Mouse (Mus musculus) cerebellum, adult 2 months (tissue): ENCODE results near the gene Ifi208. TPM values are rescaled to one million over a fixed set of nuclear protein-coding genes. Genes with fewer than 3 reads are reported as not detected.
"Not testable (repeated sequence)": the region's sequence is repeated elsewhere in the genome, so short reads cannot be mapped to it uniquely, and the experiment has no call there.

Experiments
- DNase-seq, 2 experiments: peaks; one replicate each; pipeline ENCODE4 v3.0.0; 2021
- H3K27ac ChIP-seq: fragments of 200-500 bp; 2 replicates; pipeline ENCODE4 v1.5.1; 2012; ENCODE audit warnings: low read length, control low read depth, inconsistent platforms; ENCODE audit not compliant: insufficient read depth
- H3K27me3 ChIP-seq: fragments of 200-500 bp; 2 replicates; pipeline ENCODE4 v1.6.1; 2012; ENCODE audit warnings: inconsistent platforms, mild to moderate bottlenecking, low read length, moderate library complexity; ENCODE audit not compliant: control insufficient read depth, insufficient read depth
- H3K4me1 ChIP-seq: fragments of 200-500 bp; 2 replicates; pipeline ENCODE4 v1.6.1; 2011; ENCODE audit warnings: low read length; ENCODE audit not compliant: control insufficient read depth, insufficient read depth
- H3K4me3 ChIP-seq: fragments of 200-500 bp; replicated peaks from 2 replicates; pipeline ENCODE3; 2011; ENCODE audit warnings: mild to moderate bottlenecking, low read depth, low read length, control low read depth; ENCODE audit not compliant: insufficient read depth
- CTCF ChIP-seq: fragments of 200-500 bp; IDR thresholded peaks from 2 replicates; pipeline ENCODE4 v1.5.1; 2011; ENCODE audit warnings: low read depth, mild to moderate bottlenecking, control low read depth, low read length, moderate library complexity, borderline replicate concordance; ENCODE audit not compliant: insufficient read depth
- POLR2A ChIP-seq: fragments of 200-500 bp; IDR thresholded peaks from 2 replicates; pipeline ENCODE4 v1.6.1; 2011; ENCODE audit warnings: low read length, control low read depth, borderline replicate concordance; ENCODE audit not compliant: insufficient read depth
- WGBS: fragments of 180-500 bp; shearing (Covaris S2); methylation state at CpG from one replicate; pipeline ENCODE4 v1.1.7; 2018; 5-methylcytosine and 5-hydroxymethylcytosine counted together
- polyA plus RNA-seq: library from polyadenylated mRNA; depleted of rRNA; stranded (reverse); fragments of >200 nt; gene quantifications from 2 replicates; pipeline ENCODE4 v1.2.3, GENCODE M21; 2012; rRNA removed

The Ifi208 gene
- polyA plus RNA-seq = not detected in 2 replicates

GRCm38 (mm10) chr1:173673458-173674097 lies at the start of gene Ifi208:
Gene Ifi208, plus strand, starts transcription at chr1:173673675.
- not testable (repeated sequence) for H3K27ac ChIP-seq, H3K4me3 ChIP-seq, DNase-seq, H3K4me1 ChIP-seq, H3K27me3 ChIP-seq
- WGBS = 53% methylated on average over 3 of the region's 3 CpGs

GRCm38 (mm10) chr1:173624052-173624451 lies 49.4 kb upstream of the Ifi208 start:
- no peaks in the 10 kb centered on the region for H3K27me3 ChIP-seq
- H3K27ac ChIP-seq = no peak overlapping the region
- no peak for DNase-seq
- H3K4me1 ChIP-seq = no peaks in the 10 kb centered on the region
- H3K4me3 ChIP-seq = no peak overlapping the region
- TF ChIP-seq CTCF (no peak), POLR2A (no peak)
- 88% methylated on average over 2 of the region's 2 CpGs for WGBS

- WGBS = 82% methylated on average over 2 of the region's 2 CpGs
- Histone ChIP-seq H3K27ac (no peak overlapping the region), H3K4me3 (no peak overlapping the region), H3K4me1 (no peaks in the 10 kb centered on the region), H3K27me3 (no peaks in the 10 kb centered on the region)
- no peak for TF ChIP-seq POLR2A
- TF ChIP-seq CTCF = no peak
- DNase-seq = no peak
Observed at GRCm38 (mm10) chr1:173626686-173627085, 46.8 kb upstream of the Ifi208 start.

DNA sequence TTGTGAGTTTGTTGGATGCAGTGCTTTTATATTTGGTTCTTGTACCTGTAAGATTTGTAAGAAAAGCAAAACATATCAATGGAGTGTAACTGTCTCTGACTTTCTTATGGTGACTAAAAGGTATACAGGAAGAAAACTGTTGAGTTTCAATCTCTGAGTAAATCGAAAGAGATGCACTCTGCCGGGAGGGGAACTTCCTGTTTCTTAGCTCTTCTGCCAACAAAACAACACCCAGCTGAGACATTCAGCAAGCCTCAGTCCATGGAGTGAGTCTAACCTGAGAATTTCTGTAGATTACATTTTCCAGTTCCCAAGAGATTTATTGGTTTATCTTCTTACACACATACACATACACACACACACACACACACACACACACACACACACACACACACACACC lies 42.9 kb upstream of the Ifi208 start, which contains the start of gene Ifi209:
Gene Ifi209, plus strand, starts transcription at position 296 of the 400 bp plus-strand sequence.
- H3K4me1 ChIP-seq, H3K27ac ChIP-seq, DNase-seq, H3K4me3 ChIP-seq, H3K27me3 ChIP-seq: not testable (repeated sequence)
- WGBS = 86% methylated on average over 2 of the region's 2 CpGs

DNA sequence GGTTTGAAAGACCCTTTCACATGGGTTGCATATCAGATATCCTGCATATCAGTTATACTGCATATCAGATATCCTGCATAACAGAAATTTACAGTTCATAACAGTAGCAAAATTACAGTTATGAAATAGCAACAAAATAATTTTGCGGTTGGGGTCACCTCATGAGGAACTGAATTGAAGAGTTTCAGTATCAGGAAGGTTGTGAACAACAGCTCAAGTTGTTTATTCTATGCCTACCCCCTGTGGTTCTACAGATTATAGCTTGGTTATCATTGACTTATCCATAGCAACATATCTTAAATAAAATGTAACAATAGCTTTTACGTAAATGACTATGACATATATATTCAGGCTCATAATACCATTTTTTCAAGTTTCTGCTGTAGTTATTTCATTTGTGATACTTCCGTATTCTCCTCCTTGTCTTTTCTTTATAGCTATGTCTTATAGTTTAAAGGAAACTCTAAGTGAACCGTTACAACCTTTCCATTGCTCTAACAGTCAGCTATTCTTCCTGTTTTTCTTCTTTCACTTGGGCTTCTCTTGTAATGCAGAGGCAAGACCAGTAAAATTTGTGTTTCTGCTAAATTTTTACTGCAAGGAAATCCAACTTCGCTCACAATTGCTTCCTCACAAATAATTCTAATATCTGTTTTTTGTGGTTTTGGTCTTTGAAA lies 39.4 kb upstream of the Ifi208 start:
- no peak for DNase-seq
- Histone ChIP-seq H3K4me1 (no peaks in the 10 kb centered on the region), H3K4me3 (no peak overlapping the region), H3K27ac (no peak overlapping the region), H3K27me3 (no peaks in the 10 kb centered on the region)
- TF ChIP-seq POLR2A (no peak), CTCF (no peak)
- WGBS = 88% methylated on average over 5 of the region's 5 CpGs

DNA sequence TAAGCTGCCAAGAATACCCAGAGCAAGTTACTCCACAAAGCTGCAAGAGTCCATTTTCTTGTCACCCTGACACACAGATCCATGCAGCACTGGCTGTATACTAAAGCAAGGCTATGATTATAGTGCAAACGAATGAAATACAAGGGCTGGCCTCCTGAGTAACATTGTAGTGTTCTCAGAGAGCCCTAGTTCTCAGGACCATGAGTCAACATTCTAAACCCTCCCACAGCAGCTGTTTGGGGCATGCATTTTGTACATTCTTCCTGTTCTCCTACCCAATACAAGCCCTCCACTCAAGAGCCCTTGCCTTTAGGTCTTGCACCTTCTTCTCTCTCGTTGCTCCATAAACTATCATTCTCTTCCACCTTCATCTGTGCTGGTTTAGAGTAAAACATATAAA lies 28.1 kb upstream of the Ifi208 start:
- 71% methylated on average over 2 of the region's 2 CpGs for WGBS
- H3K4me1 ChIP-seq = no peaks in the 10 kb centered on the region
- no peak for TF ChIP-seq POLR2A
- no peak for TF ChIP-seq CTCF
- H3K27me3 ChIP-seq = no peaks in the 10 kb centered on the region
- no peak for DNase-seq
- no peak overlapping the region for H3K27ac ChIP-seq
- H3K4me3 ChIP-seq = no peak overlapping the region

GRCm38 (mm10) chr1:173657973-173658372 lies 15.5 kb upstream of the Ifi208 start:
- Histone ChIP-seq H3K4me1 (no peaks in the 10 kb centered on the region), H3K27ac (no peak overlapping the region), H3K4me3 (no peak overlapping the region), H3K27me3 (no peaks in the 10 kb centered on the region)
- TF ChIP-seq CTCF (no peak), POLR2A (no peak)
- WGBS = 74% methylated on average over 4 of the region's 4 CpGs
- no peak for DNase-seq

GRCm38 (mm10) chr1:173678605-173679004 lies 5.1 kb downstream of the Ifi208 start:
- H3K4me3 ChIP-seq = not testable (repeated sequence)
- 80% methylated on average over 1 of the region's 1 CpGs for WGBS

More at GRCm38 (mm10) chr1:173678605-173679004, 5.1 kb downstream of the Ifi208 start:
- H3K4me1 ChIP-seq, DNase-seq, H3K27ac ChIP-seq, H3K27me3 ChIP-seq: not testable (repeated sequence)
